Mouse (Mus musculus): Measurements from ENCODE around the gene Cluap1.

The Cluap1 gene

DNA sequence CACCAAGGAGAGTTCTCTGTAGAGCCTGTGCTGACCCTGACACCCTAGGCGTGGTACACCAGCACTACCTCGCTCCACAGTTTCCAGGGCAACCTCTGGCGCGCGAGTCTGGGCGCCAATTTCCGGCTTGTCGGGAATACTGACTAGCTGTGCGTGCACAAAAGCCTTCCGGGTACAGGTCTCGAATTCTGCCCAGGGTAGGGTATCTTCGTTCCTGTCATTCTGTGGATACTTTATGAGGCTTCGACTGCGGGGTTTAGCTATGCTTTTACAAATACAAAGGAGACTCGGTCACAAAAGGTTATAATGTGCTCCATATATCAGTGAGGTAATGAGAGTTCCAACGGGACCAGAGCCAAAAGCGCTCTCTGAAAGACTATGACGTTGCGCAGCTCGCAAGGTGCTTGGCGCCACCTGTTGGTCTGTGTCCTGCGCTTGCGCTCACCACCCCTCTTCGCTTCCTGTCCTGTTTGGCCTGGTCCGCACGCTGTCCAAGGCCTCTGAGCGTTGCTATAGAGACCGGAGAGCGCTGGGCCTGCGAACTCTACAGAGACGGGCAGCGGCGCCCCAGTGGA, at the start of gene Cluap1, which contains the start of gene 1700037C18Rik:
Cluap1 (plus strand) TSS at position 265 of the 575 bp plus-strand sequence.
1700037C18Rik (minus strand) TSS at position 153 of the 575 bp plus-strand sequence.
- DNase-seq: peak; percentile 91 to 96

DNA sequence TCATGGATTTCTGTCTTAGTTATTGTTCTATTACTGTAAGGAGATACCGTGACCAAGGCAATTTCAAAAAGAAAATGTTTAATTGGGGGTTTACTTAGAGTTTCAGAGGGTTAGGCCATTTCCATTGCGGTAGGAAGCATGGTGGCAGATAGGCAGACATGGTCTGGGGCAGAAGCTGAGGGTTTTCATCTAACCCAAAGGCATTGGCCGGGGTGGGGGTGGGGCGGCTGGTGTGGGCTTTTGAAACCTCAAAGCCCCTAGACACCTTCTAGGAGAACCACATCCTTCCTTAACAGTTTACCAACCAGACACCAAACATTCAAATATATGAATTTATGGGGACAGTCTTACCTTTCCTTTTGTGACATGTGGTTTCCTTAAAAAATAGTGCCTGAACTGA, 49.3 kb upstream of the Cluap1 start:
- DNase-seq: no peak

DNA sequence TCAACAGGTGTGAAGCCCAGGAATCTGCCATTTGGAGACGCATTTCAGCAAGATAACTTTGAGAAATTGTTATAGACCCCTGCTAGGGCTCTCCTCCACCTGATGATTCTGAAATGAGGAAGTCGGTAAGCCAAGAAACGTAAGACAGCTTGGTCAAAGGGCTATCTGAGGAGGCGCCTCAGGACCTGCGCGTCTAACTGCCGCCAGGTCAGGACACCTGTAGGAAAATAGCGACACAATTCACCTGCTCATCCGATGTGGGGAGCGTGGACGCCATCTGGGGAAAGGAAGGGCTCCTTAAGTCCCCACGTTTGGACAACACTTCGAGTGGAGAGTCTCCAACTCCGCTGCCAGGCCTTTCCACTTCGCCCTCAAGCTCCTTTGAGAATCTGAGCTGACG, 36.8 kb upstream of the Cluap1 start:
- no peak for DNase-seq

DNA sequence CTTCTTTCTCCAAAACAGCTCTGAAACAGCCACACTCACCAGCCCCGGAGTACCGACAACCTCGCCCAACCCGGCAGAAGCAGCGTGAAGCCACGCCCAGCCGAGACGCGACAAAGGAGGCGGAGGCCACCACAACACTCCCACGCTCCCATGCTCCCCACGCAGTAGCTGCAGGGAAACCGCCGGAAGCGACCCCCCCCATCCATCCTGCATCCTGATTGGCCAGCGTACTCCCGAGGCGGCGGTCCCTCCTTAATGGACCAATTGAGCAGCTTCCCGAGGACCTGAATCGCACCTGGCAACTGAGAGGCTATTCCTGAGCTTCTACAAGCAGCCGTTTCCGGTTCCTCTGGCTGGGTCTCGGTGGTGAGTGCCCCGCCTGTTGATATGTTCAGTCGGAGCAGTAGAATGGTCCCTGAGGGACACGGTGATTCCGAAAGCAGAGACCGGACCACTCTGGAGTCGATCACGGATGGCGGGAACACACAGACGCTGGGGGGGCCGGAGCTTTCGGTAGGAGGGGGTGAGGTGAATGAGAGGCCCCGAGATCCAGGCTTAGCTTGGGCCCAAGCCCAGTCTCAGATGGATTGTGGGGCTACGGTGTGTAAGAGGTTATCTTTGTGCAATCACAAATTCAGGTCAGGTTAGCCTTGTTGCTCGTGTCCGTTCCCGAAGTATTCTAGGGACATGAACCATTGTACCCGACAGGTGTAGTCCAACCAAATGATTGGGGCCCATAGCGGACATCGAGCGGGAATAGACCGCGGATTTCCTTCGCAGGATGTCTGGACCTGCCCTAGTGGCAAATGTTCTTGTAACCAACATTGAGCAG, 36.2 kb upstream of the Cluap1 start, which contains the start of gene Naa60:
Naa60 (plus strand) TSS at position 160 of the 832 bp plus-strand sequence.
- peak; percentile 82 to 88 for DNase-seq

DNA sequence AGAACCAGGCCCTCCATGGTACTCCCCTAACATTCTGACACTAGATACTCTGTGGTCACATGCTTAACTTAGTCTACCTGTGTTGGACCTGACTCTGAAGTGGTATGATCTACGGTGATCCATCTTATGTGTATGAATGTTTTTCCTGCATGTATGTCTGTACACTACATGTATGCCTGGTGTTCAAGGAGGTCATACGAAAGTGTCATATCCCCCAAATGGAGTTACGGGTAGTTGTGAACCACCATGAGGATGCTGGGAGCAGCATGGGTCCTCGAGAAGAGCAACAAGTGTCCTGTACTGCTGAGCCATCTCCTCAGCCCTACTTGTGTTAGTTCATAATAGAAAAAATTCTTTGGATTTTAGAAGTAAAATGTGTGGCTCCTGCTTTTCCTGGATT, 32.3 kb upstream of the Cluap1 start:
- no peak for DNase-seq

DNA sequence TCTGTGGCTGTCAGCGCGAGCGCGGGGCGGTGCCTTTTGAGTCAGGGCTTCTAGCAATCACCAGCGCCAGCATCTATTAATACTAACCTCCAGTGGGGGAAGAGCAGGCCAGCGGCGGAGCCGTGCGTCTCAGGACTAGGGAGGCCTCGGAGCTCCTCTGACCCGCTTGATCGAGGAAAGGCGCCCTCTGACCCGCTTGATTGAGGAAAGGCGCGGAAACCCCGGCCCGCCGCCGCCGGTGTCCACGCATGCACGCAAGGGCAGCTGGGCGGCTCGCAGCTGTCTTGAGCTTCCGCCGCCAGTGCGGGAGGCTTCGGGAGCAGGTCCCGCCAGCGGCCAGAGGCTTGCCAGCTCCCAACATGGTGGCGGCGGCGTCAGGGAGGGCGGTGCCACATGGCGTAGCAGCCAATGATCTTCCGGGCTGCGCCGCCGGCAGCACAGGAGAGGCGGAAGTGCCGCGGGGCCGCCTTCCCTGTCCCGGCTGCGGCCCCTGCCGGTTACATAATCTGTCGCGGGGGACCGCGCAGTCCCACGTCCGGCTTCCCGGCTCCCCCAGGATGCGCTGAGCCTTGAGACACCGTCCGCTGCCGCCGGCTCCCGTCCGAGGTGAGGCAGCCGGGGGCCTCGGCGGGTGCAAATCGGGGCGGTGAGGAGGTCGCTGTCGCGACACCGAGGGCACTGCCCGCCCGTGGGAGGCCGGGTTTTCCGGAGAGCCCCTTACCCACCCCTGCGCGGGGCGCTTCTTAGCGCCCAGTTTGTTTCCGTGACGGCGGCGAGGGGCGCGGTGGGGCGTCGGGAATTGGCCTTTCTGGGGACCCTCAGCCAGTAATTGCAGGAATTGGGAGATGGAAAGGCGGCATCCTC, 24.2 kb upstream of the Cluap1 start, which contains the start of the genes Zfp597 and Gm20695:
Zfp597 (minus strand) TSS at position 361 of the 864 bp plus-strand sequence.
Gm20695 (plus strand) TSS at position 448 of the 864 bp plus-strand sequence.
- peak; percentile 91 to 96 for DNase-seq

DNA sequence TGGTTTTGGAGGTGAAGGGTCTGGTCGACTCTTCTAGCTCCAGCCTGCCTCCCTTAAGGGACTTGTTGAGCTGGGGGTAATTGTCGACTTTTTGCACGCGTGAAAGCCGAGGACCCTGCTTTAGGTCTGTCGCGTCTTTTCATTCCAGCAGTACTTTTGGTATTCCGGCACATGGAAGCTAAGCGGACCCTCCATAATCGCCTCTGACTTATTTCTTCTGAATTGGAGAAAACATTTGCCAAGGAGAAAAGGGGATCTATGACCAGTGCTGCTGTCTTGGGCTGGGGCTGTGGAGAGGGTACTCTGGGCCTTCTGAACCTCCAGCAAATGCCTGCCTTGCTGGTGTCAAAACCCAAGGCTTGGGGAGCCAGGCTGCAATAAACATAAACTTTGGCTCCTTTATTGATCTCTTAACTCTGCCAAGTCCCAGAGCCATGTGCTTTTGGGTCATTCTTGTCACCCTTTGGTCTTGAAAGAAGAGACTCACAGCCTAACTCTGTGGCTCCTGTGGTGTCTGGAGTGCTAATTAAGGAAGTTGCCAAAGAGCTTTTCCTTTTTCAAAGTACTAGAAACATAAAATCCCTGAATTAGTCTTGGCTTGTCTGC, 23.4 kb upstream of the Cluap1 start:
- peak in 1 of 2 experiments; percentile 17 for DNase-seq

DNA sequence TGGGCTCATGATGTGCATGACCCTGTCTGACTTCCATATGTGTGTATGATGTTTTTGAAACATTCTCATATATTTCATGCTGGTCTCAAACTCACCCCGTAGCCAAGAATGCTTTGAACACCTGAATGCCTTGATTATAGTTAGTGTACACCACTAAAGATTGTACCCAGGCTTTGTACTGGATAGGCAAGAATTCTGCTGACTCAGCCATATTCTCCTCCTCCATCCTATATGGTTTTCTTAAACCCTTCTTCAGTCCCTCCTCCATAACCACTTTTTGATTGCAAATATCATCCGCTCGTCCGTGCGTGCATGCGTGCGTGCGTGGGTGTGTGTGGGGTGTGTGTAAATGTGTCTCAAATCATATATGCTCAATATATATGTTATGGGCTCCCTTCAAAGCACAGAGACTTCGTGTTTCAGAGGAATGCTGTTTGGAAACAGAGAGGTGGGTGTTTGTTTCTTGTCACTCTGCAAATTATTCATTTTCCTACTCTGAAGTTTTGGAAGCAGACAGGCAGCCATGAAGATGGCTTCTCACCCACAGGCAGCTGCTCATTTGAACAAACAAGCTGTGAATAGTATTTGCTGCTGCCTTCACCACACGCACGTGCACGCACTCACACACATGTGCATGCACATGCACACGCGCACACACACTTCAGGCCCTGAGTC, 16.8 kb upstream of the Cluap1 start:
- no peak for DNase-seq

DNA sequence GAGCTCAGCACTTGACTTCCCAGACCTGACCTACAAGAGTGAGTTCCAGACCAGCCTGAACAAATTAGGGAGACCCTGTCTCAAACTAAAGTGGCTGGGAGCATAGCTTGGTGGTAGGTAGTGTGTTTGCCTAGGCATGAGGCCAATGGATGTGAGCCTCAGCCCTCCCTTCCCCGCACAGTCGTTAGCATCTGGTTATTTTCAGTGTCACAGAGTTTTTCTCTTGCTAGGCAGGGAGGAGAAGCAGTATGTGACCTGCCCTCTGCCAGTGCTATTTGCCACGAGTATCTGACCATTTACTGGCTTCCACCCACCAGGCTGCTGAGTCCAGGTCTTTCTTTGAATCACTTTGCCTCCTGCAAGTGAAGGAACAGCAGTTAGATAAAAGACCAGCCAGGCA, 14.9 kb upstream of the Cluap1 start:
- no peak for DNase-seq

DNA sequence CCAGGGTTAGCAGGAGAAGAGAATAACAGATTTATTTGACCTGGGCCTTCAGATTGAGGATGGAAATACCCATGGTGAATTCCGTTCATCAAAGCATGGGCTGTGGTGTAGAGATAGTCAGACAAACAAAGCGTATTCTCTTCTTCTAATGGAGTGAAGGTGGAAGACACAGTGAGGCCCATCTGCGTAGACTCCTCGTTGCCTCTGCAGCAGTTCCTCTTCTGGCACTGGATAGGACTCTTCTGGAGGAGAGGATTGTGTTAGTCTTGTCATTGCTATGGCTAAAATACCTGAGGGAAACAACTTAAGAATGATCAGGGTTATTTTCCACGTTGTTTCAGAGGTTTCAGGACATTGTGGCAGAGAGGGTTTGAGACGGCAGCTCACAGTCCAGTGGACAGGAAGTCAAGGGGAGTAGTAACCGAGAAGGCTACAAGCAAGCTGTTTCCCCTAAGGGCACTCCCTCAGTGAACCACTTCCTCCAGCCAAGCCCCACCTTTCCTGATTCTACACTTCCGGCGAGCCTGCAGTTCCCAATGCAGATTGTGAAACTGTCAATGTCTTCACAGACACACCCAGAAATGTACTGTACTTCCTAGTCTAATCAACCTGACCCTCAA, 13.3 kb upstream of the Cluap1 start:
- DNase-seq: no peak

DNA sequence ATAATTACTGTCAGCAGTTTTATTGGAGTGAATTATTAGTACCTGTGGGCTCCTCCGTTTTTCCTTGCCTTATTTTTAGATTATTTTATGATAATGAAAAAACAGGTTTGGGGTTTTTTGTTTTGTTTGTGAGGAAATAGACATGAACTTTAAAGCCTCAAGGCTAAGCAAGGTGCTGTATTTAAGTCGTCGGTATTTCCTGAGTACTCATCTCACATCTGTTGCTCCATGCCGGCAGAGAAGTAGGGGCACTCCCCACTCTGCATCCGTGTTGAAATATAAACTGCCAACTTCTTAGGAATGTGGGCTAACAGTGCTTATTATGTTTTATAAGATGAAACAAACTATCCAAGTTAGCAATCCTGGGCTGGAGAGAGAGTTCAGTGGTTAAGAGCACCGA, 12.6 kb upstream of the Cluap1 start:
- no peak for DNase-seq

DNA sequence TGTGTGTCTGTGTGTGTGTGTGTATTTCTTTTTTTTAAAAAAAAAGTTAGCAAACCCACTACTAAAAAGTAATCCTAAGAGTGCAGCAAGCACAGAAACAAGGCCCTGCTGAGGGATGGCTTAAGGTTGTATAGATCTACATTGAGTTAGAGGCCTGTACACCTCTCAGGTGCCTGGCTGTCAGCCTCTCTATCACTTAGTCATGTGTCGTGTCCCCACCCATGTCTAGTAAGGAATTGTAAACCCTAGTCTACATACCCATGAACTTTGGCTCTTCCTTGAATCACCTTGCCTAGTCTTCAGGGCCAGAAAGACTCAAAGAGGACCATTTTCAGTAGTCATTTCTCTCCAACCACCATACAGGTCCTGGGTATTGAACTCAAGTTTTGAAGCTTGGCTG, 12.0 kb upstream of the Cluap1 start:
- no peak for DNase-seq

DNA sequence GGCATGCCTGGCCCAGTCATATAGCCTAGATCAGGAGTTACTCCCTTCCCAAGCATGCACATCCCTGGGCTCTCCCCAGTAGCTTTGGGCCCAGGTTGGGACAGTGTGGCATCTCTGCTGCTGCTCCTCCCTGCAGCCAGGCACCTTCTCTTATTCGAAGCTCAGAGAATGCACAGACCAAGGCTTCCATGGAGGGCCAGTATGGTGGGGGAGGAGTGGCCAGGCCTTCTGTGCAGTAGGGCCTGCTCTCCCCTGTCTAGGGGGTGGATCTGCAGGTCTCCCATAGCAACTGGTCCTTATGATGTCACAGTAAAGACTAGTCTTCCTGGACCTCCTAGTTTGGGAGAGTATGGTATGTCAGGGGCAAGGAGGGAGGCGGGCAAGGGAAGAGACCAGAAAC, 1.1 kb upstream of the Cluap1 start:
- no peak for DNase-seq

DNA sequence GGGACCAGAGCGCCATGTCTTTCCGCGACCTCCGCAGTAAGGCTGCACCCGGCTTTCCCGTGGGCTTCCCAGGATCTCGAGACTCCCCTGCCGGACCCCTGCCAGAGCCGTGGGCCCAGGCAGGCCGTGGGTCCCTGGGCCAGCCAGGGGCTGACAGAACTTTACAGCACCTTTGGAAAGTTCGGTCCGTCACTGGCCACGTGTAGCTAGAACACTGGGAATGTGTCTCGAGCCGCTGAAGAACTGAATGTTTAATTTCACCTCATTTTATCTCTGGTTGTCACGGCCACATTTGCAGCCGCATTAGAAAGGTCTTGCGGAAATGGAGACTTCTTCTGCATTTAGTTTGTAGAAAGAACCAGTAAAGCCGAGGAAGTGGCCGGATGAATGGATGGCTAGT, 517 bp downstream of the Cluap1 start:
- no peak for DNase-seq

DNA sequence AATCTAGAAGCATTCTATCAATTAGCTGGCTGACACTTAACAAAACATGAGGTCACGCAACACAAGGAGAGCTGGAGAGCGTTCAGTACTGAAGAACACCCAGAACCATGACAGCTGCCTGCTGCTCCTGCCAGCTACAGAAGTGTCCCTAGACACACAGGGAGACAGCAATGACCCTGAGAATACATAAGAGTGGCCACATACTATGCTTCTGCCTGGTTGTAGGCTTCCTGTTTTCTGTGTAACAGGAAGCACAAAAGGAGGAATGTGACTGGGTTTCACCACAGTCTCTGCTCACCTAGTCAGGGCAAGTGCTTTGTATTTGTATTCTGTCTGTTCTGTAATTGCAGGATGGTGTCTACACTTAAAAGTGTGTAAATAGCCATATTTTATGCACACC, 12.2 kb downstream of the Cluap1 start:
- no peak for DNase-seq

DNA sequence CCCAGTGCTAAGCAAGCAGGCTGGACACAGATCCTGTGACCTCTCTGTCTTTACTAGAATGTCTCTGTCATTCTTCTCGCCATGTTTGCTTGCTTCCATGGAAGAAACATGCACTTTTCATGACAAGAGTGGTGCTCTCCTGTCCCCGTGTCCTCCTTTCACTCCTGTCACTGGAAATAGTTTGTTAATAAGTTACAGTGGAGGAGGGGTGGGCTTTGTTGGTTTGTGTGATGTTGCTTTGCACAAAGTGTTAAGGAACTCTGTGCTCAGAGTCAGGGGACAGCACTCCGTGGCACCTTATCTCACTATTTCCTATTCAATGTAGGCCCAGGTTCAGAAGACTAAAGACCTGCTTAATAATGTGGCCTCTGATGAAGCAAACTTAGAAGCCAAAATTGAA, 14.9 kb downstream of the Cluap1 start:
- DNase-seq: no peak

DNA sequence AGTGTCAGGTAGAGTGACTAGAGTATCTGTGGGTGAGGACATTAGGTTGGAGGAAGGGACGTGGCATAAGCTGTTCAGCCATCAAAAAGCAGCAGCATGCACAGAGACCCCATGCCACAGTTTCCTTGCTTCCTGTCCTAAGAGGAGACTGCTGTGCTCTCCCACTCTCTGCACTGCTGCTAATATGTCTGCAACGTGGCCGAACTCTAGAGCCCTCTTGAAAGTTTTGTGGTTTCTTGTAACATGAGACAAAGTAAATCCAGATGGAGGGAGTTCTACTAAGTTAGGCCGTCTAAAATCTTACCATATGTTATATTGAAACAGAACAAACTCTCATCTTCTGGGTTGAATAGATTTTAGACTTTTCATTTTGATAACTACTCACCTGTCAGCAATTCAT, 15.4 kb downstream of the Cluap1 start:
- DNase-seq: no peak

DNA sequence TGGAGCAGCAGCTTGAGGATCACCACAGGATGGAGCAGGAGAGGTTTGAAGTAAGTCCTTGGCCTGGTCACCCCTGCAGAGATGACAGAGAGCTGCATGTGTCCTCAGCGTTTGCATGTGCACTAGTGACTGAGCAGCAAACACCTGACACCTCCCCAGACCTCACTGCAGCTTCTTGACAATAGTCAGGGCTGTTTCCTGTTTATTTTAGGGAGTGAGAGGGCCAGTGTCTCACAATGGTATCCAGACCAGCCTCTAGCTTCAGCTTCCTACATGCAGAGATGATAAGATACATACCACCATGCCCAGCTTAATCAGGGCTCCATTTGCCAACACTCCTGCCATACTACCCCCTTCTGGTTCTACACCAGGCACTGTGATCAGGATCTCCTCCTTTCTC, 20.0 kb downstream of the Cluap1 start:
- DNase-seq: no peak

DNA sequence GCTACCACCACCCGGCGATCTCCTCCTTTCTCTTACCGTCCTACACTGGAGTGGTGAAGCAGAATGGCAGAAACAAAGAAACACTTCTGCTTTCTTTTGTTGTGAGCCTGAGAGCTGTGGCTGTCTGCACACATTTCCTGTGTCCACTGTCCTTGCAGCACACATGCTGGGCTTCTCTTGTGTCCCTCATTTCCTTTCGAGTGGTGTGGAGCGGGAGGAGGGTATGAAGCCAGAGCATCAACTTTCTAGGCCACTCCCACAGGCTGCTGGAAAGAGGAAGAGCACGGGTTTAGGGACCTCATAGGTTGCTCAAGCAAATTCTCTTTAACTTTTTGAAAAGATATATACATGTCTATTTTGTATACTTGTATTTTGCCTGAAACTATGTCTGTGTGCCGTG, 20.6 kb downstream of the Cluap1 start:
- no peak for DNase-seq

DNA sequence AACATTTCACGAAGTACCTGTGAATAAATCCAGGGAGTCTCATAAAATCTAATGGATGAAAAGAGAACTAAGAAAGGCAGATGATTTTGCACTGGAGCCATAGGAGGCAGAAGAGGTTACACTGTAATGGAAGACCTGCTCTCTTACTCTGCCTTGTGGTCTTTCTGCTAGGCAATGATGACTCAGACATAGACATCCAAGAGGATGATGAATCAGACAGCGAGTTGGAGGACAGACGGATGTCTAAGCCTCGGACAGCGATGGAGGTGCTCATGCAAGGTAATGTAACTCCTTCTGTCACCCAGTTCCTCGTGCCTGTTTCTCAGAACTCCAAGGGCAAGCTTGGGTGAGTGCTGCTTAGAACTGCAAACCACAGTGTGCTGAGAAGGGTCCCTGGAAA, 24.9 kb downstream of the Cluap1 start:
- DNase-seq: no peak

DNA sequence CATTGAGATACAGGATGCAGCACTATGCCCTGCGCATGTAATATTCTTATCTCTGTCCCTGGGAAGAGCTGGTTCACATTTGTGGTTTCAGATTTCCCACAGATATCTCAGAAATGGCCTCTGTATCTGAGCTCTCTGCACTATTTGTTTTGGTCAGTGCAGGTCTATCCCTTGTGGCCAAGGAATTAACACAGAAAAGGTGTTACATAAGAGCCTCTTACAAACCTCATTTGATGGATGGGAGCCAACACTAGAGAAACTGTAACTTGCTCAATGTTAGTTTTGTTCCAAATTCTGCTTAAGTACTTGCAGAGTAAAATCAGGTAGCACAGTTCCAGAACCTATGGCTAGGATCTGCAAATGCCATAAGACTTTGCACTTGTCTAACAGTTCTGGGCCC, 25.5 kb downstream of the Cluap1 start:
- DNase-seq: no peak

DNA sequence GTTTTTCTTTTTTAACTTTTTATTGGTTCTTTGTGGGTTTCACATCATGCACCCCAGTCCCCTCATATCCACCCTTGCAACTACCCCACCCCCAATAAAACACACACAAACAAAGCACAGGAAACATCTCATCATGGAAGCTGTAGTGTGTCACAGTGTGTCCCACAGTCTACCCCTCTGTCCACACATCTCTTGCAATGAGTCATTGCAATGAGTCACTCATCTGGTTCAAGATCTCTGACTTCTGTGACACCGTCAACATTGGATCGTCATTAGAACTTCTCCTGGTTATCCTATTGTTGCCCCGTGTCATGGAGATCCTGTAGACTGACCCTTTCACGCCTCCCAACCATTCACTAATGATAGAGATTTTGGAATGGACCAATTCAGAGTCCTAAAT, 26.1 kb downstream of the Cluap1 start:
- no peak for DNase-seq
